Mouse (Mus musculus) layer of hippocampus, postnatal 14 days (tissue): ENCODE measurements around the gene Ccdc43. TPM values are rescaled to one million over a fixed set of nuclear protein-coding genes. Genes with fewer than 3 reads are reported as not detected.
"Not testable (repeated sequence)": the region's sequence is repeated elsewhere in the genome, so short reads cannot be mapped to it uniquely, and the experiment has no call there.

Source experiments
- DNase-seq, 2 experiments: peaks; one replicate each; pipeline ENCODE4 v3.0.0; 2021 to 2022; ENCODE audit warnings: low spot score in 2 of 2, mixed read lengths in 1 of 2
- long read RNA-seq, 2 experiments: library from polyadenylated mRNA; stranded (forward); transcript quantifications; one replicate each; pipeline ENCODE4 v2.0.0; 2021
- total RNA-seq, 2 experiments: library from RNA; stranded (reverse); gene quantifications; 2 replicates each; pipeline ENCODE4 v1.2.3; 2021

Gene Ccdc43
- total RNA-seq = 10 to 100 TPM; 37.9 to 41.3 TPM
- long read RNA-seq, experiment 1, transcript Ccdc43-201 (5 exons, 2,366 nt) = major isoform, 29 of 38 reads
- long read RNA-seq, experiment 1, transcript Ccdc43-202 (4 exons, 407 nt) = minor isoform, 6 of 38 reads
- long read RNA-seq, experiment 1, partial matches to known transcripts = 0 of 38 reads
- long read RNA-seq, experiment 1, other reads (novel, unspliced or antisense) = 2 of 38 reads
- long read RNA-seq, experiment 2, transcript Ccdc43-201 (5 exons, 2,366 nt) = major isoform, 34 of 45 reads
- long read RNA-seq, experiment 2, transcript Ccdc43-204 (4 exons, 989 nt) = minor isoform, 7 of 45 reads
- long read RNA-seq, experiment 2, partial matches to known transcripts = 0 of 45 reads
- long read RNA-seq, experiment 2, other reads (novel, unspliced or antisense) = 0 of 45 reads

GRCm38 (mm10) chr11:102697338-102698017 lies at the start of gene Ccdc43:
Gene Ccdc43 (minus strand): TSS chr11:102697782.
- peak; percentile 83 to 88 for DNase-seq

DNA sequence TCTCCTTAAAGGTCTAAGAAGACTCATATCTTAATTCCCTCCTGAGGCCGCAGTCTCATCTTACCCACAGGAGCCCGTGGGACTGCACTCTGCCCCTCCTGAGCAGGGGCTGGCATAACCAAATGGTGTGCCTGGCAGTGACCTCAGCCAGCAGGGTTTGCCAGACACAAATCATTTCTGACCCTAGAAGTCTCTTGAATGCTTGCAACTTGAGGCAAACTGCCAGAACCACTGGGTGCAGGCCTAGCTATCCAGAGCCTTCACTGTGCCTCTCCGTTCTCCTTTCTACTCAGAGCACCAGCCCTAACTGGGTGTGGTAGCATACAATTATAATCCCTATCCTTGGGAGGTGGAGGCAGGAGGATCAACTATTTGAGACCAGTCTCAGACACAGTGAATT lies 47.2 kb upstream of the Ccdc43 start:
- DNase-seq = no peak

DNA sequence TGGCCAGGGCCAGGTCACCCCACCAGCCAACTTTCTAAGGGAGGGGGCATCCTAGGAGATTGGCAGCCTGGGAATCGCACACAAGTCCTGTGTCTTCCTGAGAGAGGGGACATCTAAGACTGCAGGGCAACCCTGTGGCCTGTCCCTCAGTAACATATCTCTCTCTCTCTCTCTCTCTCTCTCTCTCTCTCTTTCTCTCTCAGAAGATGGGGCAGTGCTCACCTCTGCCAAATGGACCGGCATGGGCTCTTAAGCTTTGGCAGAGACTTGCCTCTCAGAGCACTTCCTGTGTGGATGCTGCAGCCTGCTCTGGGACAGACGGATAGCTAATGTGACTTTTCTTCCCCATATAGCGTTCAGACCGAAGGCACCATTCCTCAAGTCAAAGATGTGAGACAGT lies 45.3 kb upstream of the Ccdc43 start:
- DNase-seq = no peak

DNA sequence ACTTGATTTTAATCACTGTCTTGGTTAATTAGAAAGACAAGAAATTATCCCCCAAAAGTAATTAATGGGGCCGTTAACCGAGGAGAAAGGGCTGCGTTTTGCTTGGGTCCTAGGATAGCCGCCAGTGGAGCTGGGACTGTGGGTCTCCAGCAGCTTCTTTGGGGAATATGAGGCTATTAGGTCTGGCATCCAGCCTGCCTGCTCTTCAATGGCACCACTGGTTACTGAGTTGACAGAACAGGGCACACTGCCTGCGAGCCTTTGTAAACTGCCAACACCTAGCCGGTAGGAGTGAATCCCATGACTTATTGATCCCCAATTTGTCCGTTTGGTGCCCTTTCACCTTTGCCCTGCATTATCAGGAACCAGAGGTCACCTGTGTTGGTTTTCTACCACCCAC lies 44.5 kb upstream of the Ccdc43 start:
- DNase-seq = no peak

DNA sequence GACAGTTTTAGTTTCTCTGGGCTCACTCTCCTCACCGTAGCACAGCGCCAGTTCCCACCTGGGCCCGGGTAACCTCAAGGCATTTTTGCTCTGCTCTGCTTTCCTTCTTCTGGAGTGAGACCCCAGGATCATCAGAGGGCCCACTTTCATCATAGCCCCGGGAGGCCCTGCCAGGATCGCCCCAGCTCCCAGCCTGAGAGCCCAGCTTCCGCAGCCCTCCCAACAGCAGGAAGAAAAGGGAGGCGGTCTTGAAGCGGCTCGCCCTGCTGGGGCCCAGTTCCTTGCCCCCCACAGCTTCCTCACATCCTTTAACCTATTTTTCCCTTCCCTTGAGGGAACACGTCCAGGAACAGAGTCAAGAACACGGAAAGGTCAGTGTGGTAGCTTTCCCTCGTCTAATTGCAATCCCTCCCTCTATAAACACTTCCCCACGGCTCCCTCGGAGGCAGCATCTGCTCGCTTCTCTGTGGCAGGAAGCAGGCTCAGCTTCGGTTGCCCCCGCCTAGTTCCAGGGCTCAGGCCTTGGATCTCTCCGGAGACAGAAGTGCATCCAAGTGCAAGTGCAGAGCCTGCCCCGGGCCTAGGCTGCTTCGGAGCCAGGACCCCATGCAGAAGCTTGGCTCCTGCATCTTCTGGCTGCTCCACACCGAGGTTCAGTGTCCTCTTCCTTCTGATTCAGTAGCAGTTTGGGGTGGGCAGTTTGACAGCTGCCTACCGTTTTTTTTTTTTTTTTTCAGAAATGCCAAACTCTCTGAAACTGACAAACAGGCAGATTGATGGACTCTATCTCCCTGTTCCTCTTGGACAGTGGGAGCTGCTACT lies 43.8 kb upstream of the Ccdc43 start:
- peak; percentile 52 to 57 for DNase-seq

DNA sequence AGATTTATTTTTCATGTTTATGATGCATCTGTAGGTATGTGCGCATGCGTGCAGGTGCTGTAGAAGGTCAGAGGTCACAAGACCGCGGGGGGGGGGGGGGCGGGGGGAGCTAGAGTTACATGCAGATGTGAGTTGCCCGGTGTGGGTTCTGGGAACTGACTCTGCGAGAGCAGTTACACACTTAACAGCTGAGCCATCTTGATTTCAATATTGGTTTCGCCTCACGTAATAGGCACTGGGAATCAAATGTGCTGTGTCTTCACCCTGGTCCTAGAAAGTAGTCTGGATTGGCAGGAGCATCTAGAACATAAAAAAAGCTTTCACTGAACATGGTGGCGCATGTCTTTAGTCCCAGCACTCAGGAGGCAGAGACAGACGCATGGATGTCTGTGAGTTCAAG lies 43.1 kb upstream of the Ccdc43 start:
- DNase-seq = no peak

DNA sequence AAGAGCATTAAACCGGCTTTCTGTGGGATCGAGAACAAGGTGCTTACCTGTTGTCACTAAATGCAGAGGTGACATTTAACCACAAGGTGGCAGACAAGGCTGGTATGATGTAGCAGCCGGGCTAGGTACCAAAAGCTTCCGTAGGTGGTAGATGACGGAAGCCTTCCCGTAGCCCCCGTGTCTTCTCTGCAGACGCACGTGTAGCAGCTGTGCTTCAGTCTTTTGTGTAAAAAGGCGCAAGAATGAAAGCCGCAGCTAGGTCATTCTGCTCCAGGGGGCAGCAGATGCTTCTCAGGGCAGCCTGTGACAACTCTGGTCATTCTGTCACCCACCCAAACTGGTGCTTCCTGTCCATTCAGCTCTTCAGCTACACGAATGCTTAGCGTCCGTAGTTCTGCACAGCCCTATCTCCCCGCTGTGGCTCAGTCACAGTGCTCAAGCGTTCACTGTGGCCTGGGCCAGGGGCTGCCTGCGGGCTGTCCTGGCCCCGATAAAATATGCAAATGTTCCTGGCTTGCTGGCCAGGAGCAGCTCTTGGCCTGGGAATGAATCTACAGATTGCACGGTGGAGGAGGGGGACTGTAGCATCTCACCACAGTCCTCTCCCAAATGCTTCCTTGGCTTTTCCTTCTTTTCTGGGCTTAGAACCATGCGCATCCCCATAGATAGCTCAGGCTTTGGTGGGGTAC lies 41.8 kb upstream of the Ccdc43 start:
- DNase-seq = peak; percentile 65 to 85

DNA sequence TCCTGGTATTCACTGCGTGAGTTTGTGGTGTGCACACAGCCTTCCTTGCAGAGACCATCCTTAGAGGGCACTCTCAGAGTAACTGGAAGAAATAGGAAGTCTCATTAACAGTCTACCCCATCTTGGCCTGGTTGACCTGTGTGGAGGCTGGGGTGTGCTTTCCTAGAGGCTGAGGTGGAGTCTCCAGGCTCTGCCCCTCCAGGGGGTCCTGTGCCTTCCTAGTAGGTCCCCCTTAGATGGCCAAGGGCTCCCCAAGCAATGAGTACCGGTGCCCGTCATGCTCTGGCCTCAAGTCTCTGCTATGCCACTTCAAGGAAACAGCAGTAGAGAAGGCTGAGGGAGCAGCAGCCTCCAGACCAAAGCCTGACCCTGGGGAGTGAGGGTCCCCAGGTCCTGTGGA lies 40.5 kb upstream of the Ccdc43 start:
- DNase-seq = no peak

GRCm38 (mm10) chr11:102734961-102735360 lies 37.4 kb upstream of the Ccdc43 start:
- no peak for DNase-seq

GRCm38 (mm10) chr11:102733146-102733545 lies 35.6 kb upstream of the Ccdc43 start:
- DNase-seq = no peak

- no peak for DNase-seq
Observed at GRCm38 (mm10) chr11:102731366-102731765, 33.8 kb upstream of the Ccdc43 start.

GRCm38 (mm10) chr11:102729835-102730234 lies 32.3 kb upstream of the Ccdc43 start:
- DNase-seq = no peak

DNA sequence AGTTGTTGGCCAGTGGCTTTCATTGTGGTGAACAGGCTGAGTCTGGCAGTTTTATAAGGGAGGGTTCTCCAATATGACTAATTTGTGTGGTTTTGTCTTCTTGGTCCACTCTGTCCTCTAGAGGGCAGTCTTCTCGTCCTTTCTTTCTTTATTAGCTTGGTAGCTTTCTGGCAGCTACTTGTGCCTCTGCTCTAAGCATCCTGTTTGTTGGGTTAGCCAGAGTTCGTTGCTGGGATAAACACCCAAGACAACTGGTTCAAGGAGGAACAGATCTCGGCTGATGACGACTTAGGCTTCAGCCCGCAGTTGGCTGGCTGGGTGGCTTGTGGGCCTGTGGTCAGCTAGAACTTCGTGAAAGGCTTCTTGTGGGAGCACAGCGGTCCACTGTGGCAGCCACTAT lies 31.0 kb upstream of the Ccdc43 start:
- DNase-seq = peak; percentile 33 to 76

- DNase-seq = no peak
Observed at GRCm38 (mm10) chr11:102725574-102725973, 28.0 kb upstream of the Ccdc43 start.

DNA sequence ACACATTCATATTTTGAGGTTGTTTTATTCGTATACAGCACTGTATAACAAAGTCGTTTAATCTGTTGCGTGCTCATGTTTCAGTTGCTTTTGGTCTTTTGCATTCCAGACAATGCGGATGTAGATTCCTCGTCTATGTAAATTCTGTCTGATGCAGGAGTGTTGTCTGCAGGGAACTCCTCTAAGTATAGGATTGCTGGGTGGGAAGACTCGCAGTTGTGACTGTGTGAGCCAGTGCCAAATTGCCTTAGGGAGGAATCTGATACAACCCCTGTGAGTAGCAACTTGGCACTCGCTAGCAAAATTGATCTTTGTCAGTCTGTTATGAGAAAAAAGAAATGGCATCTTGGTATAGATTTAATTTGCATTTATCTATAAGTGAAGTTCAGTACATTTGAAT lies 18.6 kb upstream of the Ccdc43 start:
- no peak for DNase-seq

DNA sequence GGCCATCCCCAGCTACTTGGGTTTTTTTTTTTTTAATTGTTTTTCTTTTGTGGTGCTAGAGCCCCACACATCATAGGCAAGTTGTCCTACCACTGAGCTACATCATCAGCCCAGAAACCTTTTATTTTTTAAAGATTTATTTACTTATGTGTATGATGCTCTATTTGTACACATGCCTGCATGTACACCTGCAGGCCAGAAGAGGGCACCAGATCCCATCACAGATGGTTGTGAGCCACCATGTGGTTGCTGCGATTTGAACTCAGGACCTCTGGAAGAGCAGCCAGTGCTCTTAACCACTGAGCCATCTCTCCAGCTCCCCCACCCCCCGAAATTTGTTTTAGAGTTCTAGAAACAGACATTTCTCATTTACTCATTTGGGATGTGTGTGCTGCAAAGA lies 17.0 kb upstream of the Ccdc43 start:
- DNase-seq = not testable (repeated sequence)

GRCm38 (mm10) chr11:102712411-102712810 lies 14.8 kb upstream of the Ccdc43 start:
- DNase-seq = no peak

GRCm38 (mm10) chr11:102702206-102702605 lies 4.6 kb upstream of the Ccdc43 start:
- DNase-seq = not testable (repeated sequence)

GRCm38 (mm10) chr11:102698018-102698476 lies 465 bp upstream of the Ccdc43 start:
- no peak for DNase-seq

- DNase-seq = peak; percentile 15 to 44
Observed at GRCm38 (mm10) chr11:102695289-102695688, 2.3 kb downstream of the Ccdc43 start.

- peak; percentile 54 to 69 for DNase-seq
Observed at GRCm38 (mm10) chr11:102690162-102690561, 7.4 kb downstream of the Ccdc43 start.
